ENCODE assay signal across 41 mouse cellular contexts in the genomic region with DNA sequence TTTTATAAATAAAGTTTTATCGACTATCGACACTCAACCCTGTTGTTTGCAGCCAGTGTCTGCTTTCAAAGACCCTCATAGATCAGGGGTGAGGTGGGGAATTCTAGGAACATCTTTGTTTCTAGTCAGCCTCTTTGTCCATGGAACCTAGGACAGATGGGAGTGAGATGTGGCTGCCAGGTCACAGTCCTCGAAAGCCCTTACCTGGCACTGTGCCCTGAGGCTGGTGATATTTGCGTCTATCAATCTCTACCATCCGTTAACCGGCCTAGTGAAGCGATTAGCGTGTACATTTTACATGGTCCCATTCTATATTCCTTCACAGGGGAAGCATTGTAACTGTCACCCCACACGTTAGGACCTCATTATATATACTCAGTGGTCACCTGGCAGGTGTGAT. TPM values are rescaled to one million over a fixed set of nuclear protein-coding genes. Genes with fewer than 3 reads are reported as not detected.
DNase-seq lines count a peak whose midpoint lies in the region; ATAC-seq lines count a peak whose summit lies in the region.
"Had no signal": no experiment of that assay in that cellular context is flagged by ENCODE, and none has a peak within 500 bp of the region (broad histone marks: within the 10 kb centered on the region; RNA-seq: fewer than 3 reads in every experiment).

No protein-coding gene starts in this region.

- no peak for ATAC-seq in embryonic facial prominence, embryonic 13.5 days (ENCODE audit: insufficient number of reproducible peaks, insufficient read depth, low FRiP score, low TSS enrichment, low read depth)
- ATAC-seq: CD4-positive, CD25-positive, alpha-beta regulatory T cell, adult 4 months; inflammation-experienced regulatory T-cells, adult 6 months; liver, embryonic 12.5 days; liver, postnatal 0 days; midbrain, embryonic 15.5 days had no signal

- intact Hi-C loops in left cerebral cortex, postnatal 4 days (cut with DNase I), result no loop called here

- H3K9me3 ChIP-seq in embryonic facial prominence, embryonic 13.5 days, result no peaks in the 10 kb centered on the region
- peaks cover 6% of the 10 kb centered on the region for H3K9me3 ChIP-seq in embryonic facial prominence, embryonic 10.5 days
- H3K9me3 ChIP-seq: hindbrain, embryonic 15.5 days; kidney, embryonic 15.5 days; liver, embryonic 12.5 days; midbrain, embryonic 15.5 days had no signal

- H3K27me3 ChIP-seq in embryonic facial prominence, embryonic 13.5 days, result no peaks in the 10 kb centered on the region
- peaks cover 4% of the 10 kb centered on the region; the same call in 1 of the 2 replicates for H3K27me3 ChIP-seq in embryonic facial prominence, embryonic 10.5 days (replicated peaks; ENCODE audit: low read depth, poor library complexity, severe bottlenecking)
- H3K27me3 ChIP-seq: hindbrain, embryonic 15.5 days; kidney, embryonic 15.5 days; midbrain, embryonic 15.5 days had no signal

- no peak overlapping the region for H3K9ac ChIP-seq in embryonic facial prominence, embryonic 13.5 days
- H3K9ac ChIP-seq: heart, embryonic 12.5 days; hindbrain, embryonic 15.5 days; kidney, embryonic 15.5 days; liver, embryonic 12.5 days; liver, postnatal 0 days; midbrain, embryonic 15.5 days had no signal

- 90% methylated on average over 9 of the region's 9 CpGs for WGBS in embryonic facial prominence, embryonic 13.5 days
- 94% methylated on average over 9 of the region's 9 CpGs for WGBS in embryonic facial prominence, embryonic 10.5 days

- H3K4me1 ChIP-seq in embryonic facial prominence, embryonic 13.5 days, result peaks cover 15% of the 10 kb centered on the region
- H3K4me1 ChIP-seq in embryonic facial prominence, embryonic 10.5 days, result peaks cover 31% of the 10 kb centered on the region
- H3K4me1 ChIP-seq: heart, embryonic 12.5 days; liver, embryonic 12.5 days had no signal

- H3K4me3 ChIP-seq in embryonic facial prominence, embryonic 13.5 days, result no peak overlapping the region
- H3K4me3 ChIP-seq in embryonic facial prominence, embryonic 10.5 days, result no peak overlapping the region
- H3K4me3 ChIP-seq: gastrocnemius, adult 2 months; heart, adult 2 months; heart, embryonic 12.5 days; hindbrain, embryonic 15.5 days; kidney, embryonic 15.5 days; layer of hippocampus, adult 2 months; left cerebral cortex, adult 2 months; liver, embryonic 12.5 days; midbrain, embryonic 15.5 days; myocyte had no signal

- no peak overlapping the region for H3K4me2 ChIP-seq in embryonic facial prominence, embryonic 13.5 days
- H3K4me2 ChIP-seq: heart, embryonic 12.5 days; hindbrain, embryonic 15.5 days; kidney, embryonic 15.5 days; liver, embryonic 12.5 days; midbrain, embryonic 15.5 days had no signal

- H3K27ac ChIP-seq in embryonic facial prominence, embryonic 13.5 days, result peak overlapping the region; percentile 39; the same call in 1 of the 2 replicates
- H3K27ac ChIP-seq in embryonic facial prominence, embryonic 10.5 days (replicated peaks), result no peak overlapping the region
- H3K27ac ChIP-seq: gastrocnemius, adult 2 months; heart, adult 2 months; hindbrain, embryonic 15.5 days; kidney, embryonic 15.5 days; layer of hippocampus, adult 2 months; left cerebral cortex, adult 2 months; liver, embryonic 12.5 days had no signal

- no peak for DNase-seq in embryonic facial prominence, embryonic 10.5 days (ENCODE audit: low spot score)
- peak; percentile 59 for DNase-seq in left cerebral cortex, postnatal 4 days
- no peak for DNase-seq in left cerebral cortex, adult 9 months (ENCODE audit: low spot score in 2 of 2)
- DNase-seq in testis, postnatal 10 days (ENCODE audit: low spot score), result peak; percentile 47
- DNase-seq in testis, postnatal 14 days (ENCODE audit: low spot score), result no peak
- DNase-seq in layer of hippocampus, adult 11-12 months (ENCODE audit: low spot score), result no peak
- DNase-seq: adrenal gland, postnatal 14 days; cerebellum, adult 2 months; heart, adult 2 months; heart, postnatal 4 days; kidney, adult 11 months; kidney, postnatal 25 days; liver, postnatal 0 days; lung, postnatal 36 days; retina, postnatal 1 day; right cerebral cortex, postnatal 14 days; thymus, postnatal 14 days had no signal

- no peaks in the 10 kb centered on the region for H3K36me3 ChIP-seq in embryonic facial prominence, embryonic 13.5 days
- H3K36me3 ChIP-seq in embryonic facial prominence, embryonic 10.5 days (replicated peaks), result no peaks in the 10 kb centered on the region
- H3K36me3 ChIP-seq: heart, embryonic 12.5 days; hindbrain, embryonic 15.5 days; kidney, embryonic 15.5 days; liver, embryonic 12.5 days; midbrain, embryonic 15.5 days had no signal

RNA-seq across cellular contexts. Expression of a gene that starts 9.6 kb away (rescaled TPM):
- polyA plus RNA-seq in embryonic facial prominence, embryonic 13.5 days (2015; fragmentation: Nextera tagmentation; extraction: Ambion mirVana), result 120 and 121 TPM in 2 replicates
- polyA plus RNA-seq in embryonic facial prominence, embryonic 10.5 days (2016; fragmentation: Nextera tagmentation; extraction: Ambion mirVana), result 85.0 and 86.4 TPM in 2 replicates
- 100 to 1,000 TPM; 821 to 872 TPM for total RNA-seq in left cerebral cortex, postnatal 4 days (2021)

RNA-seq across cellular contexts. Expression of a gene that starts 26.3 kb away (rescaled TPM):
- not detected in 2 replicates for polyA plus RNA-seq in embryonic facial prominence, embryonic 13.5 days (2015; fragmentation: Nextera tagmentation; extraction: Ambion mirVana)
- polyA plus RNA-seq in embryonic facial prominence, embryonic 10.5 days (2016; fragmentation: Nextera tagmentation; extraction: Ambion mirVana), result not detected in 2 replicates
- total RNA-seq in left cerebral cortex, postnatal 4 days (2021), result not detected
- total RNA-seq: adrenal gland, postnatal 14 days; common myeloid progenitor, adult 5-6 weeks; gastrocnemius, adult 2 months; gastrocnemius, postnatal 4 days; heart, adult 2 months; heart, postnatal 4 days; layer of hippocampus, adult 2 months; layer of hippocampus, postnatal 14 days; left cerebral cortex, adult 2 months; left cerebral cortex, postnatal 36 days; megakaryocyte, adult 5-6 weeks had no signal
- polyA plus RNA-seq: CD4-positive, CD25-positive, alpha-beta regulatory T cell, adult 4 months; cerebellum, adult 2 months; heart, embryonic 12.5 days; heart, postnatal 0 days; inflammation-experienced regulatory T-cells, adult 6 months; kidney, embryonic 15.5 days; limb, embryonic 14.5 days; liver, embryonic 12.5 days; liver, postnatal 0 days; lung, embryonic 16.5 days; midbrain, embryonic 15.5 days; myocyte; neural tube, embryonic 14.5 days; small intestine, adult 2 months; stomach, embryonic 14.5 days; urinary bladder, adult 2 months had no signal

Comparison
In these comparisons a context has a peak if more than half of its experiments do, and no peak if none do; other contexts are left out.
1. DNase-seq: peak in left cerebral cortex, postnatal 4 days (single experiment) and testis, postnatal 10 days (single experiment); none in embryonic facial prominence, embryonic 10.5 days (single experiment), left cerebral cortex, adult 9 months (0 of 2), testis, postnatal 14 days (single experiment) and layer of hippocampus, adult 11-12 months (single experiment).